Mouse (Mus musculus): ENCODE measurements around the gene Isoc2a.

GRCm38 (mm10) chr7:4921824-4922482 lies 45.0 kb downstream of the Isoc2a start, which contains the start of gene Nat14:
- no peak for TF ChIP-seq POLR2A (IDR thresholded peaks at IDR 0.05; ENCODE audit: extremely low read depth, insufficient read depth, low read length)
- no peak for TF ChIP-seq CTCF (IDR thresholded peaks at IDR 0.05; ENCODE audit: low read depth, low read length)

All from liver, adult 2 months (tissue).